Mouse (Mus musculus) liver, embryonic 14.5 days (tissue): ENCODE measurements around the gene Irx4. TPM values are rescaled to one million over a fixed set of nuclear protein-coding genes. Genes with fewer than 3 reads are reported as not detected.
A peak's percentile ranks its signal among the peaks of the same experiment; 100 is the strongest.

Source experiments
- ATAC-seq: fragments of 200-750 bp; cut with Nextera tagmentation; 2 replicates; pipeline ENCODE4 v1.8.0; 2017; ENCODE audit warnings: moderate number of reproducible peaks, mild to moderate bottlenecking, moderate library complexity; ENCODE audit not compliant: insufficient read depth
- DNase-seq, 3 experiments: peaks; one replicate each; pipeline ENCODE4 v3.0.0-alpha.2; 2012 to 2013; ENCODE audit warnings: low read depth in 3 of 3, low spot score in 3 of 3
- H3K27ac ChIP-seq: fragments of 300-500 bp; sonication (generic); 2 replicates; pipeline ENCODE4 v1.5.1; 2014; ENCODE audit warnings: moderate library complexity, mild to moderate bottlenecking, control low read depth, inconsistent platforms
- H3K27me3 ChIP-seq: fragments of 300-500 bp; sonication (generic); 2 replicates; pipeline ENCODE4 v1.6.1; 2014; ENCODE audit warnings: mild to moderate bottlenecking, low read length, moderate library complexity; ENCODE audit not compliant: control insufficient read depth, insufficient read depth
- H3K36me3 ChIP-seq: fragments of 300-500 bp; sonication (generic); replicated peaks from 2 replicates; pipeline ENCODE4 v1.6.1; 2014; ENCODE audit warnings: low read depth; ENCODE audit not compliant: control insufficient read depth, insufficient read depth
- H3K4me1 ChIP-seq, 2 experiments: fragments of 200-500 bp in 1 of 2; fragments of 300-500 bp in 1 of 2; sonication (generic) in 1 of 2; replicated peaks; 2 replicates each; pipeline ENCODE4 v1.6.1; 2012 to 2014; ENCODE audit warnings: antibody characterized with exemption in 1 of 2, inconsistent platforms in 1 of 2, low read length in 1 of 2; ENCODE audit not compliant: control insufficient read depth in 2 of 2, insufficient read depth in 2 of 2
- H3K4me2 ChIP-seq: fragments of 300-500 bp; sonication (generic); 2 replicates; pipeline ENCODE4 v1.6.1; 2014; ENCODE audit warnings: low read depth, mild to moderate bottlenecking, control low read depth, moderate library complexity
- H3K4me3 ChIP-seq, 2 experiments: fragments of 200-500 bp in 1 of 2; fragments of 300-500 bp in 1 of 2; sonication (generic) in 1 of 2; 2 replicates each; pipeline ENCODE4 v1.5.1; 2012 to 2014; ENCODE audit warnings: low read depth in 2 of 2, low read length in 2 of 2, mild to moderate bottlenecking in 2 of 2, control low read depth in 1 of 2, inconsistent platforms in 1 of 2, moderate library complexity in 1 of 2; ENCODE audit not compliant: insufficient read depth in 1 of 2
- H3K9ac ChIP-seq: fragments of 300-500 bp; sonication (generic); replicated peaks from 2 replicates; pipeline ENCODE4 v1.6.1; 2014; ENCODE audit warnings: mild to moderate bottlenecking, control low read depth, moderate library complexity
- H3K9me3 ChIP-seq: fragments of 300-500 bp; sonication (generic); 2 replicates; pipeline ENCODE4 v1.6.1; 2016; ENCODE audit warnings: low read length, mixed read lengths; ENCODE audit not compliant: control insufficient read depth
- CTCF ChIP-seq: IDR thresholded peaks from 2 replicates; pipeline ENCODE4 v1.5.1; 2016; ENCODE audit warnings: antibody characterized with exemption, low read depth, control low read depth
- EP300 ChIP-seq: IDR thresholded peaks from 2 replicates; pipeline ENCODE4 v1.6.1; 2016; ENCODE audit warnings: antibody characterized with exemption, low read depth
- WGBS: fragments of 180-500 bp; shearing (Covaris S2); extraction: QIAGEN DNeasy Blood & Tissue Kit; methylation state at CpG from one replicate; pipeline ENCODE4 v1.1.7; 2014; ENCODE audit not compliant: insufficient replicate concordance; 5-methylcytosine and 5-hydroxymethylcytosine counted together
- polyA plus RNA-seq, 2 experiments: library from polyadenylated mRNA; depleted of rRNA in 1 of 2; stranded (reverse) in 1 of 2; unstranded in 1 of 2; fragments of >200 nt; fragmentation: Nextera tagmentation in 1 of 2; extraction: Ambion mirVana in 1 of 2; gene quantifications; 2 replicates each; pipeline versions ENCODE4 v1.2.1 to v1.2.3; 2012 to 2014

Irx4 gene
- polyA plus RNA-seq, 2 experiments: not detected

- no peak overlapping the region for H3K9ac ChIP-seq
- no peak overlapping the region for H3K27ac ChIP-seq
- no peaks in the 10 kb centered on the region for H3K9me3 ChIP-seq
- H3K36me3 ChIP-seq: no peaks in the 10 kb centered on the region
- H3K4me1 ChIP-seq: no peaks in the 10 kb centered on the region
- TF ChIP-seq CTCF: no peak
- no peak for TF ChIP-seq EP300
- 53% methylated on average over 8 of the region's 8 CpGs for WGBS
- H3K4me2 ChIP-seq: no peak overlapping the region
- no peak overlapping the region for H3K4me3 ChIP-seq
- ATAC-seq (no peak), DNase-seq (no peak)
- no peaks in the 10 kb centered on the region for H3K27me3 ChIP-seq
These were observed 45.3 kb downstream of the Irx4 start for GRCm38 (mm10) chr13:73305398-73306084.

- DNase-seq (no peak), ATAC-seq (no peak)
- no peak overlapping the region for H3K27ac ChIP-seq
- no peaks in the 10 kb centered on the region for H3K36me3 ChIP-seq
- no peak overlapping the region for H3K4me2 ChIP-seq
- H3K27me3 ChIP-seq: no peaks in the 10 kb centered on the region
- H3K4me1 ChIP-seq: no peaks in the 10 kb centered on the region
- H3K9ac ChIP-seq: no peak overlapping the region
- no peaks in the 10 kb centered on the region for H3K9me3 ChIP-seq
- H3K4me3 ChIP-seq: no peak overlapping the region
- WGBS: 55% methylated on average over 4 of the region's 4 CpGs
- TF ChIP-seq CTCF: no peak
These were observed 45.8 kb downstream of the Irx4 start for GRCm38 (mm10) chr13:73306085-73306410.

GRCm38 (mm10) chr13:73306430-73306829 lies 46.2 kb downstream of the Irx4 start:
- no peak for TF ChIP-seq EP300
- no peak for TF ChIP-seq CTCF
- Histone ChIP-seq H3K9ac (no peak overlapping the region), H3K27me3 (no peaks in the 10 kb centered on the region), H3K36me3 (no peaks in the 10 kb centered on the region), H3K9me3 (no peaks in the 10 kb centered on the region), H3K4me1 (no peaks in the 10 kb centered on the region), H3K4me2 (no peak overlapping the region), H3K27ac (no peak overlapping the region), H3K4me3 (no peak overlapping the region)
- WGBS: 66% methylated on average over 4 of the region's 4 CpGs
- ATAC-seq: no peak
- DNase-seq: no peak

- Histone ChIP-seq H3K36me3 (no peaks in the 10 kb centered on the region), H3K27ac (no peak overlapping the region), H3K9me3 (no peaks in the 10 kb centered on the region), H3K4me2 (no peak overlapping the region), H3K9ac (no peak overlapping the region), H3K27me3 (no peaks in the 10 kb centered on the region), H3K4me3 (no peak overlapping the region), H3K4me1 (no peaks in the 10 kb centered on the region)
- no peak for DNase-seq
- peak; percentile 48; the same call in 1 of the 2 replicates for ATAC-seq
- TF ChIP-seq CTCF (peak; percentile 90), EP300 (no peak)
- 16% methylated on average over 8 of the region's 8 CpGs for WGBS
These were observed 50.1 kb downstream of the Irx4 start for GRCm38 (mm10) chr13:73310183-73310929.

Other genes starting within 250 kb of the Irx4 start
- 49.6 and 52.4 TPM in 2 replicates for gene Mrpl36, start 68.0 kb downstream of the Irx4 start, polyA plus RNA-seq (2012; rRNA removed)
- gene Mrpl36, start 68.0 kb downstream of the Irx4 start, polyA plus RNA-seq (2014; fragmentation: Nextera tagmentation; extraction: Ambion mirVana): 86.7 and 93.8 TPM in 2 replicates
- 117 and 158 TPM in 2 replicates for gene Ndufs6, start 68.1 kb downstream of the Irx4 start, polyA plus RNA-seq (2012; rRNA removed)
- 290 and 302 TPM in 2 replicates for gene Ndufs6, start 68.1 kb downstream of the Irx4 start, polyA plus RNA-seq (2014; fragmentation: Nextera tagmentation; extraction: Ambion mirVana)
- 49.5 and 61.0 TPM in 2 replicates for gene Lpcat1, start 206.7 kb downstream of the Irx4 start, polyA plus RNA-seq (2012; rRNA removed)
- 63.7 and 72.5 TPM in 2 replicates for gene Lpcat1, start 206.7 kb downstream of the Irx4 start, polyA plus RNA-seq (2014; fragmentation: Nextera tagmentation; extraction: Ambion mirVana)